Mouse (Mus musculus): ENCODE measurements at regions not wholly inside any gene's neighbourhood (a gene's known extent, or its start where the extent isn't known, plus 50 kb on each side); places are given as distances from the start of the nearest gene placed in this dataset.

DNA sequence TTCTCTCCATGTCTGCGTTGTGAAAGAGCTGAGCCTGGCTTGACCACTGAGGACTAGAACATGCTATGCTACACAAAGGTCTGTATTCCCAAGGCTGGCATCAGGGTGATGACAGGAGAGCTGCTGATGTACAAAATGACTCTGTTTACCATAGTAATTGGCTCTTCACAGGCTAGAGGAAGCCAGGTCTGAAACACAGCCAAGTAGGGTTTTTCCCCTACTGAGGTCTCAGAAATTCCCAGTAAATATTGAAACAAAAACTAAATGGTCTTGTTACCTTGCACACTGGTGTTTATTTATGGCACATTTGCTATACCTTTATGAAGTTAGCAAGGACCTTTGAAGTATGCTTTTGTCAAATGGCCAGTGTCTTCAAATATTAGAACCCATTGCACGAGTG, 711.1 kb upstream of the Cited2 start:
- TF ChIP-seq CTCF (conservative IDR thresholded peaks at IDR 0.05; ENCODE audit: insufficient read depth, insufficient read length, low read depth, low read length) (no peak), POLR2A (IDR thresholded peaks at IDR 0.05; ENCODE audit: low read depth, low read length) (no peak)

Measured in kidney, adult 2 months (tissue).